16 mouse cellular contexts compared by ENCODE assay signal in genomic region chr8:86922141-86922540, GRCm38 (mm10).
"Had no signal": no experiment of that assay in that cellular context is flagged by ENCODE, and none has a peak within 500 bp of the region (broad histone marks: within the 10 kb centered on the region; RNA-seq: fewer than 3 reads in every experiment).

No protein-coding gene starts in this region.

- H3K9me3 ChIP-seq: neural tube, embryonic 12.5 days; neural tube, embryonic 13.5 days; neural tube, embryonic 15.5 days; stomach, embryonic 15.5 days had no signal

- H3K4me1 ChIP-seq: neural tube, embryonic 12.5 days had no signal

- DNase-seq: retina, postnatal 1 day; right cerebral cortex, adult 18-20 months; right cerebral cortex, postnatal 14 days; right cerebral cortex, postnatal 25 days; right cerebral cortex, postnatal 4 days; spleen, adult 18-20 months; thymus, adult 18-20 months; thymus, adult 2 months; thymus, postnatal 14 days; thymus, postnatal 25 days; thymus, postnatal 36 days; thymus, postnatal 4 days had no signal

- H3K4me3 ChIP-seq: neural tube, embryonic 12.5 days; neural tube, embryonic 13.5 days; neural tube, embryonic 15.5 days; stomach, embryonic 15.5 days had no signal

- H3K27me3 ChIP-seq: neural tube, embryonic 12.5 days; neural tube, embryonic 13.5 days had no signal

- H3K36me3 ChIP-seq: neural tube, embryonic 12.5 days; neural tube, embryonic 13.5 days; neural tube, embryonic 15.5 days; stomach, embryonic 15.5 days had no signal
